Mouse (Mus musculus) intestine, embryonic 15.5 days (tissue): Measurements from ENCODE around the gene Man1c1. TPM values are rescaled to one million over a fixed set of nuclear protein-coding genes. Genes with fewer than 3 reads are reported as not detected.

Experiments
- ATAC-seq: fragments of 200-750 bp; cut with Nextera tagmentation; 2 replicates; pipeline ENCODE4 v1.8.0; 2017; ENCODE audit warnings: moderate TSS enrichment, moderate library complexity
- H3K27ac ChIP-seq: fragments of 300-500 bp; sonication (generic); 2 replicates; pipeline ENCODE4 v1.5.1; 2015; ENCODE audit warnings: mild to moderate bottlenecking, inconsistent platforms
- H3K27me3 ChIP-seq: fragments of 300-500 bp; sonication (generic); replicated peaks from 2 replicates; pipeline ENCODE4 v1.6.1; 2015; ENCODE audit warnings: inconsistent platforms
- H3K36me3 ChIP-seq: fragments of 300-500 bp; sonication (generic); 2 replicates; pipeline ENCODE4 v1.6.1; 2015; ENCODE audit warnings: inconsistent platforms
- H3K4me1 ChIP-seq: fragments of 300-500 bp; sonication (generic); replicated peaks from 2 replicates; pipeline ENCODE4 v1.6.1; 2015; ENCODE audit warnings: inconsistent platforms
- H3K4me2 ChIP-seq: fragments of 300-500 bp; sonication (generic); replicated peaks from 2 replicates; pipeline ENCODE4 v1.6.1; 2015; ENCODE audit warnings: mild to moderate bottlenecking, inconsistent platforms
- H3K4me3 ChIP-seq: fragments of 300-500 bp; sonication (generic); replicated peaks from 2 replicates; pipeline ENCODE4 v1.5.1; 2015; ENCODE audit warnings: inconsistent platforms
- H3K9ac ChIP-seq: fragments of 300-500 bp; sonication (generic); 2 replicates; pipeline ENCODE4 v1.6.1; 2015; ENCODE audit warnings: inconsistent platforms
- H3K9me3 ChIP-seq: fragments of 300-500 bp; sonication (generic); 2 replicates; pipeline ENCODE4 v1.6.1; 2016; ENCODE audit warnings: inconsistent platforms
- WGBS: fragments of 180-500 bp; shearing (Covaris S2); methylation state at CpG from one replicate; pipeline ENCODE4 v1.1.7; 2015; 5-methylcytosine and 5-hydroxymethylcytosine counted together
- polyA plus RNA-seq: library from polyadenylated mRNA; unstranded; fragments of >200 nt; fragmentation: Nextera tagmentation; extraction: Ambion mirVana; gene quantifications from 2 replicates; pipeline ENCODE4 v1.2.1, GENCODE M21; 2015

Man1c1 gene
- polyA plus RNA-seq, 1 experiment from 2014 or later = 3.0 TPM

- peaks cover 10% of the 10 kb centered on the region for H3K4me1 ChIP-seq
- no peaks in the 10 kb centered on the region for H3K27me3 ChIP-seq
- no peak for ATAC-seq
- no peak overlapping the region for H3K4me2 ChIP-seq
- H3K36me3 ChIP-seq = no peaks in the 10 kb centered on the region
- no peak overlapping the region for H3K27ac ChIP-seq
- WGBS = 84% methylated on average over 5 of the region's 5 CpGs
- H3K4me3 ChIP-seq = no peak overlapping the region
- H3K9me3 ChIP-seq = no peaks in the 10 kb centered on the region
- no peak overlapping the region for H3K9ac ChIP-seq
These were observed 115.1 kb downstream of the Man1c1 start for GRCm38 (mm10) chr4:134588951-134589350.

- Histone ChIP-seq H3K4me2 (no peak overlapping the region), H3K9ac (no peak overlapping the region), H3K27ac (no peak overlapping the region), H3K27me3 (no peaks in the 10 kb centered on the region), H3K36me3 (no peaks in the 10 kb centered on the region), H3K4me3 (no peak overlapping the region), H3K9me3 (no peaks in the 10 kb centered on the region), H3K4me1 (peaks cover 10% of the 10 kb centered on the region)
- ATAC-seq = no peak
- WGBS = 83% methylated on average over 9 of the region's 9 CpGs
These were observed 115.8 kb downstream of the Man1c1 start for GRCm38 (mm10) chr4:134588287-134588686.

GRCm38 (mm10) chr4:134587636-134588197 is 116.4 kb downstream of the Man1c1 start:
- WGBS = 44% methylated on average over 11 of the region's 11 CpGs

GRCm38 (mm10) chr4:134586631-134587030 is 117.5 kb downstream of the Man1c1 start:
- Histone ChIP-seq H3K4me3 (no peak overlapping the region), H3K4me1 (peaks cover 4% of the 10 kb centered on the region), H3K4me2 (no peak overlapping the region), H3K27me3 (no peaks in the 10 kb centered on the region), H3K9ac (no peak overlapping the region), H3K27ac (no peak overlapping the region), H3K36me3 (no peaks in the 10 kb centered on the region), H3K9me3 (no peaks in the 10 kb centered on the region)
- 95% methylated on average over 1 of the region's 1 CpGs for WGBS
- ATAC-seq = no peak

More at GRCm38 (mm10) chr4:134587636-134588197, 116.4 kb downstream of the Man1c1 start:
- H3K4me2 ChIP-seq = no peak overlapping the region
- no peak overlapping the region for H3K9ac ChIP-seq
- ATAC-seq = 0 out of 2 replicates have a peak, but pooled peaks have one; percentile 41
- H3K4me1 ChIP-seq = peaks cover 10% of the 10 kb centered on the region
- no peak overlapping the region for H3K4me3 ChIP-seq
- no peaks in the 10 kb centered on the region for H3K9me3 ChIP-seq
- H3K27me3 ChIP-seq = no peaks in the 10 kb centered on the region
- no peaks in the 10 kb centered on the region for H3K36me3 ChIP-seq
- H3K27ac ChIP-seq = no peak overlapping the region

GRCm38 (mm10) chr4:134586126-134586525 is 118.0 kb downstream of the Man1c1 start:
- ATAC-seq = no peak
- 84% methylated on average over 7 of the region's 7 CpGs for WGBS
- no peaks in the 10 kb centered on the region for H3K36me3 ChIP-seq
- no peak overlapping the region for H3K4me2 ChIP-seq
- H3K27ac ChIP-seq = no peak overlapping the region
- H3K4me3 ChIP-seq = no peak overlapping the region
- H3K9me3 ChIP-seq = no peaks in the 10 kb centered on the region
- no peak overlapping the region for H3K9ac ChIP-seq
- H3K27me3 ChIP-seq = no peaks in the 10 kb centered on the region
- no peaks in the 10 kb centered on the region; the same call in 1 of the 2 replicates for H3K4me1 ChIP-seq

GRCm38 (mm10) chr4:134583513-134583912 is 120.6 kb downstream of the Man1c1 start:
- no peak overlapping the region for H3K4me2 ChIP-seq
- peaks cover 15% of the 10 kb centered on the region for H3K4me1 ChIP-seq
- H3K36me3 ChIP-seq = no peaks in the 10 kb centered on the region
- no peaks in the 10 kb centered on the region for H3K27me3 ChIP-seq
- no peak overlapping the region for H3K27ac ChIP-seq
- no peak overlapping the region for H3K4me3 ChIP-seq
- WGBS = 68% methylated on average over 3 of the region's 3 CpGs
- no peak overlapping the region for H3K9ac ChIP-seq
- ATAC-seq = no peak
- H3K9me3 ChIP-seq = no peaks in the 10 kb centered on the region

GRCm38 (mm10) chr4:134581365-134581764 is 122.7 kb downstream of the Man1c1 start:
- Histone ChIP-seq H3K4me1 (peaks cover 18% of the 10 kb centered on the region), H3K27ac (no peak overlapping the region), H3K9me3 (no peaks in the 10 kb centered on the region), H3K27me3 (no peaks in the 10 kb centered on the region), H3K4me3 (no peak overlapping the region), H3K4me2 (no peak overlapping the region), H3K9ac (no peak overlapping the region), H3K36me3 (no peaks in the 10 kb centered on the region)
- ATAC-seq = no peak
- 53% methylated on average over 8 of the region's 8 CpGs for WGBS

- 81% methylated on average over 15 of the region's 15 CpGs for WGBS
- Histone ChIP-seq H3K4me2 (no peak overlapping the region), H3K4me1 (peaks cover 18% of the 10 kb centered on the region), H3K4me3 (no peak overlapping the region), H3K9me3 (no peaks in the 10 kb centered on the region), H3K27me3 (no peaks in the 10 kb centered on the region), H3K36me3 (no peaks in the 10 kb centered on the region), H3K27ac (no peak overlapping the region), H3K9ac (no peak overlapping the region)
- ATAC-seq = no peak
These were observed 123.5 kb downstream of the Man1c1 start for GRCm38 (mm10) chr4:134580351-134581148.

GRCm38 (mm10) chr4:134579620-134580019 is 124.5 kb downstream of the Man1c1 start:
- Histone ChIP-seq H3K27ac (no peak overlapping the region), H3K27me3 (no peaks in the 10 kb centered on the region), H3K36me3 (no peaks in the 10 kb centered on the region), H3K4me1 (peaks cover 18% of the 10 kb centered on the region), H3K9ac (no peak overlapping the region), H3K4me3 (no peak overlapping the region), H3K9me3 (no peaks in the 10 kb centered on the region), H3K4me2 (peak overlapping the region; percentile 30)
- 0 out of 2 replicates have a peak, but pooled peaks have one; percentile 24 for ATAC-seq
- 26% methylated on average over 5 of the region's 5 CpGs for WGBS

GRCm38 (mm10) chr4:134579212-134579611 is 124.9 kb downstream of the Man1c1 start:
- Histone ChIP-seq H3K27ac (no peak overlapping the region), H3K36me3 (no peaks in the 10 kb centered on the region), H3K4me3 (no peak overlapping the region), H3K27me3 (no peaks in the 10 kb centered on the region), H3K4me1 (peaks cover 18% of the 10 kb centered on the region), H3K4me2 (peak overlapping the region; percentile 30), H3K9ac (no peak overlapping the region), H3K9me3 (no peaks in the 10 kb centered on the region)
- ATAC-seq = peak; percentile 46
- 13% methylated on average over 11 of the region's 11 CpGs for WGBS

GRCm38 (mm10) chr4:134578407-134578806 is 125.7 kb downstream of the Man1c1 start:
- Histone ChIP-seq H3K4me2 (no peak overlapping the region), H3K4me1 (peaks cover 18% of the 10 kb centered on the region), H3K9ac (no peak overlapping the region), H3K36me3 (no peaks in the 10 kb centered on the region), H3K9me3 (no peaks in the 10 kb centered on the region), H3K4me3 (no peak overlapping the region), H3K27ac (no peak overlapping the region), H3K27me3 (no peaks in the 10 kb centered on the region)
- WGBS = 51% methylated on average over 5 of the region's 5 CpGs
- peak; percentile 57; the same call in 1 of the 2 replicates for ATAC-seq

- no peak overlapping the region for H3K9ac ChIP-seq
These were observed 126.8 kb downstream of the Man1c1 start for GRCm38 (mm10) chr4:134577281-134577680.

More at GRCm38 (mm10) chr4:134577281-134577680, 126.8 kb downstream of the Man1c1 start:
- no peak overlapping the region for H3K27ac ChIP-seq
- WGBS = 79% methylated on average over 2 of the region's 2 CpGs
- H3K4me2 ChIP-seq = no peak overlapping the region
- no peak for ATAC-seq
- H3K9me3 ChIP-seq = no peaks in the 10 kb centered on the region
- H3K4me1 ChIP-seq = peaks cover 18% of the 10 kb centered on the region
- H3K36me3 ChIP-seq = no peaks in the 10 kb centered on the region
- no peak overlapping the region for H3K4me3 ChIP-seq
- no peaks in the 10 kb centered on the region for H3K27me3 ChIP-seq
